Mouse (Mus musculus) megakaryocyte, embryonic 14.5 days (primary cell): ENCODE data around the gene Myo6.

ENCODE experiments used
- FLI1 ChIP-seq: IDR thresholded peaks from 2 replicates; pipeline ENCODE4 v1.6.1; 2012; ENCODE audit warnings: low read length, inconsistent platforms, mixed read lengths
- GATA1 ChIP-seq: IDR thresholded peaks from 3 replicates; pipeline ENCODE4 v1.6.1; 2012; ENCODE audit warnings: mixed read lengths, low read length, inconsistent platforms, borderline replicate concordance

DNA sequence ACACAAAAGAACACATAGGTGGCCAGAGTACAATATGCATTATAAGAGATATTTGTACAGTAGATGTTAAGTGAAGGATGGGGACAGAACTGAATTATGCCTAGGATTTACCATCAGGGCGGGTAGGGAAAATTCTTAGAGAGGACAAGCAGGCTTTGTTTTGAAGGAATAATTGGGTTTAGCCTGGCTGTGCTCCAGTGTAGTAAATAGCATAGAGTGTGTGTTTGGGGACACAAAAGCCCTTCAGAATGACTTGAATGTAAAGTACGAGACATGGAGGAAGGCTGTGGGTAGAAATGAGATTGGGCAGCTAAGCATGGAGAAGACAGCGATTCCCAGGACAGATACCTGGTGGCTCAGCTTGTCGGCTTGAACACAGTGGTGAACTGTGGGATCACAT, 3.4 kb upstream of the Myo6 start:
- TF ChIP-seq GATA1 (no peak), FLI1 (no peak)
